Mouse (Mus musculus) cortical plate, adult 2 months (tissue): ENCODE measurements at regions not wholly inside any gene's neighbourhood (a gene's known extent, or its start where the extent isn't known, plus 50 kb on each side); places are given as distances from the start of the nearest gene placed in this dataset.

Source experiments
- CTCF ChIP-seq: fragments of 200-500 bp; IDR thresholded peaks from 2 replicates; pipeline ENCODE4 v1.5.1; 2011; ENCODE audit warnings: mild to moderate bottlenecking, control low read depth, low read length; ENCODE audit not compliant: insufficient read depth; ENCODE audit errors: extremely low read depth
- POLR2A ChIP-seq: fragments of 200-500 bp; IDR thresholded peaks from 2 replicates; pipeline ENCODE4 v1.6.1; 2011; ENCODE audit warnings: mild to moderate bottlenecking, low read length, control low read depth; ENCODE audit not compliant: insufficient read depth; ENCODE audit errors: extremely low read depth

- TF ChIP-seq POLR2A = no peak
- no peak for TF ChIP-seq CTCF
Measured at GRCm38 (mm10) chr3:35334017-35334416, 419.9 kb upstream of the Atp11b start.
